Mouse (Mus musculus): ENCODE data around the gene Ctsd. TPM values are rescaled to one million over a fixed set of nuclear protein-coding genes. Genes with fewer than 3 reads are reported as not detected.
A peak's percentile ranks its signal among the peaks of the same experiment; 100 is the strongest.
"Not testable (repeated sequence)": the region's sequence is repeated elsewhere in the genome, so short reads cannot be mapped to it uniquely, and the experiment has no call there.

Gene Ctsd
- polyA plus RNA-seq, 1 experiment from 2014 or later: 288 TPM

DNA sequence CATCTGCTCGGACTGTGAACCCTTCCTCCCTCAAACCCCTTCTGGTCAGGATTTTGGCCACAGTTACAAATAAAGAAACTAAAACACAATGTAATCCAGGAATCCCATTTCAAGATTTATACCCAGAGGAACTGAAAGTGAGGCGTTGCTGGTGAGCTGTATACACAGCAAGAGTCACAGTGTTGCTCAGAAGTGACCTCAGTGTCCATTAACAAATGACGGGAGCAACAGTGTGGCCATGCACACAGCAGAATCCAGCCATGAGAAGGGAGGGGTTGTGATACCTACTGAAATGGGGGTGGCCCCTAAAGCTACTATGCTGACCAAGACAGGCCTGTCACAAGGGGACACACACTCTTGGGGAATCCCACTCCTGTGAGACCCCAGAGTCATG is 45.6 kb downstream of the Ctsd start:
- ATAC-seq (ENCODE audit: low read depth): no peak
- Histone ChIP-seq H3K27ac (replicated peaks) (no peak overlapping the region), H3K4me2 (no peak overlapping the region), H3K36me3 (no peaks in the 10 kb centered on the region), H3K27me3 (no peaks in the 10 kb centered on the region), H3K4me3 (no peak overlapping the region), H3K4me1 (replicated peaks) (no peaks in the 10 kb centered on the region; the same call in 1 of the 2 replicates), H3K9ac (no peak overlapping the region), H3K9me3 (no peaks in the 10 kb centered on the region)
- WGBS: 75% methylated on average over 3 of the region's 3 CpGs

DNA sequence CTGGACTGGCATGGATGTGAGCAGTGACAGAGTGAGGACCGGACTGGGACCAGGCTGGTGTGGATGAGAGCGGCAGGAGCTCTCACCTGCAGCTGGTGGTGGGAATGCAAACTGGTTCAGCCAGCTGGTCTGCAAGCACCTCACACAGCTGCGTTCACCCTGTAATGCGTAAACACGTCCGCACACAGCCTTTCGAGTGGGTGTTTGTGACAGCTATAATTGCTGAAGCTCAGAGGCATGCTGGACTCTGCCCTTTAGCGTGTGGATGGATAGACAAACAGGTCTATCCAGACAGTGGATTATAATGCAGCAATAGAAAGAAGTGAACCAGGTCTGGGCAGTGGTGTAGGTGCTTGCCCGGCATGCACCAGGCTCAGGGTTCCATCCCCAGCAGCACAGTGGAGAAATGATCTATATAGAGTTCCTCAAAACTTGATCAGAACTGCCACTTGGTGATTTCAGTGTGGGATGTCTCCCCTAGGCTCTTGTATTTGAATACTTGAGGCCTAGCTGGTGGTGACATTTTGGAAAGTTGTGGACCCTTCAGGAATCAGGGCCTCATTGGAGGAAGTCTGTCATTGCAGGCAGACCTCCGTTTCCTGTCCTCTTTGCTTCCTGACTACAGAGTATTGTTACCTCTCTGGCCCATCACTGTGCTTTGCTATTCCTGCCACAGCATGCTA is 46.1 kb downstream of the Ctsd start:
- Histone ChIP-seq H3K36me3 (no peaks in the 10 kb centered on the region), H3K27ac (replicated peaks) (no peak overlapping the region), H3K27me3 (no peaks in the 10 kb centered on the region), H3K9ac (no peak overlapping the region), H3K4me3 (no peak overlapping the region), H3K9me3 (no peaks in the 10 kb centered on the region), H3K4me1 (replicated peaks) (no peaks in the 10 kb centered on the region; the same call in 1 of the 2 replicates), H3K4me2 (no peak overlapping the region)
- ATAC-seq (ENCODE audit: low read depth): no peak
- 82% methylated on average over 10 of the region's 10 CpGs for WGBS

DNA sequence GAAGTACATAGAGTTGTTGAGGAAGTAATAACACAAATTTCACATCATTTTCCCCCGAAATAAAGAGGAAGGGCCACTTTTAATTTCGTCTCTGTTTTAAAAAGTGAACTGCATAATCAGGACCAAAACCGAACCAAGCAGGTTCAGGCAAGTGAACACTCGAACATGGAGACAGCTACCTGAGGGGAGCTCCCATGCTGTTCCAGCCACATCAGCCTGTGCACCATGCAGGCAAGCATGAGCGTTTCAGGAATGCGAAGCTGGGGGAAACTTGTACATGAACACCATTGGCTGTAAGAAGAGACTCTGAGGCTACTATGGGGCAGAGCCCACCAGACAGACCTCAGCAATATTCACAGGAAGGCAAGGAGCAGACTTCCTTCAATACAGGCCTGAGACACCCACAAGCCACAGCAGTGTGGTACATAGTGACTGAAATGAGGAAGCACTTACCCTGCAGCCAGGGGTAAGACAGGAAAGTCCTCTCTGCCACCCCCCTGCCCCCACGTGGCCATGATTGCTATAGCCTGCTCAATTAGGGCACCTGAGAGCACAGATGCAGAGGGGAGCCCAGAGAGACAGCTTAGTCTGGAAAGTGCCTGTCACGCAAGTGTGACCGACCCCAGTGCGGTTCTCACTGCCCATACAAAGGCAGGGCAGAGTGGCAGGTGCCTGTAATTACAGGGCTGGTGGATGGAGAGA is 47.4 kb downstream of the Ctsd start:
- no peak overlapping the region for H3K4me2 ChIP-seq
- H3K36me3 ChIP-seq: no peaks in the 10 kb centered on the region
- H3K9me3 ChIP-seq: no peaks in the 10 kb centered on the region
- no peak overlapping the region for H3K27ac ChIP-seq (replicated peaks)
- H3K4me1 ChIP-seq (replicated peaks): no peaks in the 10 kb centered on the region; the same call in 1 of the 2 replicates
- WGBS: 57% methylated on average over 10 of the region's 10 CpGs
- ATAC-seq (ENCODE audit: low read depth): no peak
- no peaks in the 10 kb centered on the region for H3K27me3 ChIP-seq
- H3K4me3 ChIP-seq: no peak overlapping the region
- H3K9ac ChIP-seq: no peak overlapping the region

DNA sequence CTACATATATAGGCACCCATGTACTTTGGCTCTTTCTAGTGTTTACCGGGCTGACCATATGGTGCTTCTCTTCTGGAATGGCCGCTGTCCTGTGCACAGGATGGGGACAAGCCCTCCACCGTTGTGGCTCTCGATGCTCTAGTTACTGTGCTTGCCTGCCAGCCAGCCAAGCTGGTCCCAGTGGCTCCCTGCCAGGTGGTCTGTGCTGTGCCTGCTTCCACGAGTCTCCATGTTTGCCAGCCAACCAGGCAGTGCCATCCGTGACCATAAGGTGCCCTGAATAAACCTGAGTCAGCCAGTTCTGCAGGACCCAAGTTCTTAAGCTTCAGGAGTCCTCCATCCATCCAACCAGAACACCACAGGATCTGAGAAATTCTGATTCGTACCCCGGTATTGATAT is 52.7 kb downstream of the Ctsd start:
- H3K36me3 ChIP-seq: no peaks in the 10 kb centered on the region
- ATAC-seq (ENCODE audit: low read depth): no peak
- no peaks in the 10 kb centered on the region for H3K4me1 ChIP-seq (replicated peaks)
- 83% methylated on average over 8 of the region's 8 CpGs for WGBS
- H3K27ac ChIP-seq (replicated peaks): no peak overlapping the region
- H3K4me2 ChIP-seq: no peak overlapping the region
- no peaks in the 10 kb centered on the region for H3K27me3 ChIP-seq
- no peak overlapping the region for H3K9ac ChIP-seq
- no peaks in the 10 kb centered on the region for H3K9me3 ChIP-seq
- H3K4me3 ChIP-seq: no peak overlapping the region

DNA sequence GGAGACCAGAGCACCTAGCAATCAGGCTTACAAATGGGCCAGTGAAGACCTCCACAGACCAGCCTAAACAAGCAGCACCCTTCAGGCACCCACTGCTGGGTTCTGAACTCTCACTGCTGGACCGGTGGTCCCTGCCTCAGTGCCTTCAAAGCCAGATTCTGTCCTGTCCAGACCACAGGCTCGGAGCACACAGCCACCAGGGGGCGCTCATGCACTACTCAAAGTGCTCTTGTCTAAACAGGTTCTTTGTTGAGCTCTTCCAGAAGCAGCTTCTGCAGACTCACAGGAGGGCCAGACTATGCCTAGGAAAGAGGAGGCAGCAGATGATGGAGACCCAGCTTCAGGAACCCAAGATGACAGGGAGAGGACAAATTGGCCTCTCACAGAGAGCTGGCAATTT is 53.6 kb downstream of the Ctsd start:
- Histone ChIP-seq H3K27me3 (no peaks in the 10 kb centered on the region), H3K36me3 (no peaks in the 10 kb centered on the region), H3K4me3 (no peak overlapping the region), H3K9ac (no peak overlapping the region), H3K9me3 (no peaks in the 10 kb centered on the region), H3K4me2 (no peak overlapping the region), H3K4me1 (replicated peaks) (no peaks in the 10 kb centered on the region), H3K27ac (replicated peaks) (no peak overlapping the region)
- peak; percentile 87 for ATAC-seq (ENCODE audit: low read depth)
- 4% methylated on average over 3 of the region's 3 CpGs for WGBS

DNA sequence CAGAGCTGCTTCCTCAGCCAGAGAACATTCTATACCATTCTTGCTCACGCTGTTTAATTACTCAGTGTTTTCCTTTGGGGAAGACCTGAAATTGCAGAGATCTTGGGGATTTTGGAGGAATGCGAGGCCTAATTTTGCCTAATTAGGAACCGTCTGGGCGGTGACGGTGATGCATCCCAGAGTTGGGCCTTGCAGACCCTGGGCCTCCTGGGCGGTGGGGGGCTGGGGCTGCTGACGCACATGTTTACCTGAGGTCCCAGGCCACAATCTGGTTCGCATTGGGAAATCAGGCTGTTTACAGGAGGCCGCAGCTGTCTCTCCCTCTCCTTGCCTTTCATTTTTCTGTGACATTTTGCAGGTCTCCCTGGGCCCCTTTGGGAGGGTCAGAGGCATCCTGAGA is 55.1 kb downstream of the Ctsd start:
- H3K36me3 ChIP-seq; H3K4me3 ChIP-seq; H3K4me2 ChIP-seq; ATAC-seq (ENCODE audit: low read depth); H3K27ac ChIP-seq (replicated peaks); H3K4me1 ChIP-seq (replicated peaks); H3K9me3 ChIP-seq; H3K9ac ChIP-seq; H3K27me3 ChIP-seq: not testable (repeated sequence)
- 80% methylated on average over 5 of the region's 9 CpGs for whole genome bisulfite sequencing

DNA sequence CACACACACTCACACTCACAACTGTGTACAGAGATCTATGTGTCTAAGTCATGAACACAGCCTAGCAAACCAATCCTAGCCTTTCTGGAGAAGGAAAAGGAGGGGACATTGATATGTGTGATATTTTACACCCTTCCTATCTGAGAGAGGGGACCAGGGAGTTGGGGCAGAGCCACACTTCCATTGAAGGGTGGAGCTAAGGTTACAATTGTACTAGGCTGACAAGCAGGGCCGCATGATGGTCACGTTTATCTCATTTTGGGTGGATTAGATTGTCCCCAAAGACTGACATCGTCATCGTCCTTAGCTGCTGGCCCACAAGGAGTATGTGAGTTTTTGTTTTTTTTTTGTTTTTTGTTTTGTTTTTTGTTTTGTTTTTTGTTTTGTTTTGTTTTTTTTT is 56.6 kb downstream of the Ctsd start:
- no peaks in the 10 kb centered on the region for H3K36me3 ChIP-seq
- no peak overlapping the region for H3K9ac ChIP-seq
- no peaks in the 10 kb centered on the region for H3K4me1 ChIP-seq (replicated peaks)
- no peak overlapping the region for H3K4me2 ChIP-seq
- H3K9me3 ChIP-seq: no peaks in the 10 kb centered on the region
- no peak overlapping the region for H3K4me3 ChIP-seq
- ATAC-seq (ENCODE audit: low read depth): no peak
- 91% methylated on average over 4 of the region's 4 CpGs for WGBS
- H3K27me3 ChIP-seq: no peaks in the 10 kb centered on the region
- H3K27ac ChIP-seq (replicated peaks): no peak overlapping the region

DNA sequence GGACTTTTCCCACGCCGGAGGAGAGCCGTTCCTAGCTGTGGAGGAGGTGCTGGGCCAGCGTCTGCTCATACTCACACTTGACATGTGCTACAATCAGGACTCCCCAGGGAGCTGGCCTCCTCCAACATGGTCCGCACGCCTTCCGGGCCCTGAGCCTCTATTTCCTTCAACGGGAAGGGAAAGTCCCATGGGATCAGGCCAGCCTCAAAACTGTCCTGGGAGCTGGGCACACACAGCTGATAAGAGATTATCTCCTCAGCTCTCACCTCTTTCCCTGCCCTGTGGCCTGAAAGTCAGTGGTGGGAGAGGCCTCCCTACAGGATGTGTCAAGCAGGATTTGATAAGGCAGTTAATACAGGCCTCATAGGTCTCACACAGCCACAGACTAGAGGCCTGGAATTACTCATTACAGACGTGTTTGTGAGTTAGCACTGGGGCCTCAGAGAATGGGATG is 57.5 kb downstream of the Ctsd start:
- H3K9ac ChIP-seq: no peak overlapping the region
- no peak overlapping the region for H3K4me3 ChIP-seq
- H3K27ac ChIP-seq (replicated peaks): no peak overlapping the region
- ATAC-seq (ENCODE audit: low read depth): no peak
- H3K4me1 ChIP-seq (replicated peaks): no peaks in the 10 kb centered on the region
- H3K36me3 ChIP-seq: no peaks in the 10 kb centered on the region
- no peaks in the 10 kb centered on the region for H3K27me3 ChIP-seq
- 76% methylated on average over 9 of the region's 9 CpGs for WGBS
- H3K4me2 ChIP-seq: no peak overlapping the region
- H3K9me3 ChIP-seq: no peaks in the 10 kb centered on the region

DNA sequence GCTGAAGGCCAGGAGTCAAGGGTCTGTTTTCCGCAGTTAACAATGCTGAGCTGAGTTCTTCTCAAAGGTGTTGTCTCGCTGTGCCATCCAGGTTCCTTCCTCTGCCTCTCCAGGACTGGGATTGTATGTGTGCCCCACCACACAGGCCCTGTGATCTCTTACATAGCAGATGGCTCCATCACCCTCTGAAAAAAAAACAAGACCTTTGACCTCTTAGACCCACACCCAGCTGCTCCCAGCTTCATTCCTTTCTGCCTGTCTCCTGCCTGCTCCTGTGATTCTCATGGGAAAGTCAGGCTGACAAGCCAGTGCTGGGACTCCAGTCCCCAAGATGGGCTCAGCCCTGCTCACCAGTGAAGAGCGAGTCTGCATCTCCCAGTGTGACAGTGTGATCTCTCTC is 59.3 kb downstream of the Ctsd start:
- no peak for ATAC-seq (ENCODE audit: low read depth)
- Histone ChIP-seq H3K4me2 (no peak overlapping the region), H3K27ac (replicated peaks) (no peak overlapping the region), H3K9me3 (no peaks in the 10 kb centered on the region), H3K27me3 (no peaks in the 10 kb centered on the region), H3K9ac (no peak overlapping the region), H3K4me1 (replicated peaks) (no peaks in the 10 kb centered on the region), H3K36me3 (no peaks in the 10 kb centered on the region), H3K4me3 (no peak overlapping the region)
- 62% methylated on average over 3 of the region's 3 CpGs for WGBS

DNA sequence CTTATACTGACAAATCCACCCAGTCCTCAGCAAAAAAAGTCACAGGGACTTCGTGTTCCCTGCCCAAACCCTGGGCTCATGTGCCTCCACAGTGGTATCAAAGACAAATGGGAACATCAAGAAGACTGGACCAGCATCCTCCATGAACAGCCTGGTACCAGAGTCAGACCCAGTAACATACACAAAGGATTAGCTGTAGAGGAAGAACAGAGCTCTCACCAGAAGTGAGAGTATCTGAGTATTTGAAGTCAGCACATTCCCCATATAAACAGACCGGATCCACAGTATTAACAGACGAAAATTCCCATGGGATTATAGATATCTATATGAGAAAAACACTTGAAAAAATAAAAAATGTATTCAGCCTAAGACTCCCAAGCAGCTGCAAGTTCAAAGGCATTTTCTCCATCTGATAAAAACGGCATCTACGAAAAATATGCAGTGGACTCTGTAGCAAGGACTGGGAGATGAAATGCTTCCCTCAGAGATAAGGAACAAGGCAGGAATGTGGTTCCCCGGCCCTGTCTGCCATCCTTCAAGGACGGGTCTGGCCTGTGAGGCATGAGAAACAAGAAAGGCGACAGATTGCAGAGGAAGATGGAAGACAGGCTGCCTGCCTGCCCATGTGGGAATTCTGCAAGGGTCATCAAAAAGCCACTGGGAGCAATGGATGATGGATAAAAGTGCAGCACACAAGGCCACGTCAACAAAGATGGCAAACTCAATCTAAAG is 61.0 kb downstream of the Ctsd start:
- Histone ChIP-seq H3K27ac (replicated peaks) (no peak overlapping the region), H3K4me3 (no peak overlapping the region), H3K9me3 (no peaks in the 10 kb centered on the region), H3K4me1 (replicated peaks) (0 out of 2 replicates have a peak, but pooled peaks cover 3% of the 10 kb centered on the region), H3K4me2 (no peak overlapping the region), H3K27me3 (no peaks in the 10 kb centered on the region), H3K36me3 (no peaks in the 10 kb centered on the region), H3K9ac (no peak overlapping the region)
- no peak for ATAC-seq (ENCODE audit: low read depth)
- WGBS: 78% methylated on average over 9 of the region's 9 CpGs
